Mouse (Mus musculus) MEL (cell line): ENCODE data around the gene V1ra8. TPM values are rescaled to one million over a fixed set of nuclear protein-coding genes. Genes with fewer than 3 reads are reported as not detected.

ENCODE experiments used
- DNase-seq: peaks from one replicate; pipeline ENCODE4 v3.0.0; 2011; ENCODE audit warnings: low read depth, low spot score
- H3K27ac ChIP-seq: 2 replicates; pipeline ENCODE4 v1.5.1; 2012; ENCODE audit warnings: low read depth, mild to moderate bottlenecking, control low read depth, low read length, moderate library complexity; ENCODE audit not compliant: control insufficient read depth
- H3K27me3 ChIP-seq, 2 experiments: fragments of 150-350 bp in 1 of 2; sonication (generic) in 1 of 2; 2 replicates each; pipeline ENCODE4 v1.6.1; 2012; ENCODE audit warnings: low read length in 2 of 2, mild to moderate bottlenecking in 2 of 2, improper control_type of control experiment in 1 of 2, moderate library complexity in 1 of 2; ENCODE audit not compliant: insufficient read depth in 2 of 2, control insufficient read depth in 1 of 2
- H3K36me3 ChIP-seq, 2 experiments: 2 replicates each; pipeline ENCODE4 v1.6.1; 2012 to 2014; ENCODE audit warnings: low read length in 2 of 2, improper control_type of control experiment in 1 of 2, inconsistent platforms in 1 of 2, mild to moderate bottlenecking in 1 of 2; ENCODE audit not compliant: insufficient read depth in 2 of 2, control insufficient read depth in 1 of 2
- H3K4me1 ChIP-seq, 2 experiments: fragments of 150-350 bp in 1 of 2; sonication (generic) in 1 of 2; 2 replicates each; pipeline ENCODE4 v1.6.1; 2012; ENCODE audit warnings: low read length in 2 of 2, improper control_type of control experiment in 1 of 2, mild to moderate bottlenecking in 1 of 2; ENCODE audit not compliant: insufficient read depth in 2 of 2, control insufficient read depth in 1 of 2
- H3K4me3 ChIP-seq, 2 experiments: fragments of 150-350 bp in 1 of 2; sonication (generic) in 1 of 2; 2 replicates each; pipeline ENCODE4 v1.5.1; 2012; ENCODE audit warnings: low read depth in 2 of 2, low read length in 2 of 2, mild to moderate bottlenecking in 2 of 2, moderate library complexity in 2 of 2, control low read depth in 1 of 2, improper control_type of control experiment in 1 of 2; ENCODE audit not compliant: control insufficient read depth in 1 of 2, insufficient read depth in 1 of 2
- H3K79me2 ChIP-seq: 2 replicates; pipeline ENCODE4 v1.6.1; 2012; ENCODE audit warnings: mild to moderate bottlenecking, low read length, moderate library complexity; ENCODE audit not compliant: control insufficient read depth, poor library complexity, insufficient read depth
- H3K9ac ChIP-seq: 2 replicates; pipeline ENCODE4 v1.6.1; 2012; ENCODE audit warnings: low read depth, mild to moderate bottlenecking, control low read depth, low read length, moderate library complexity; ENCODE audit not compliant: control insufficient read depth, poor library complexity, severe bottlenecking
- H3K9me3 ChIP-seq: fragments of 150-350 bp; sonication (generic); replicated peaks from 2 replicates; pipeline ENCODE4 v1.6.1; 2012; ENCODE audit warnings: mild to moderate bottlenecking, low read length, improper control_type of control experiment, moderate library complexity; ENCODE audit not compliant: insufficient read depth
- CTCF ChIP-seq, 3 experiments: IDR thresholded peaks in 2 of 3; conservative IDR thresholded peaks in 1 of 3; 2 replicates each; pipeline ENCODE4 v1.5.1; 2011 to 2012; ENCODE audit warnings: low read length in 3 of 3, low read depth in 2 of 3, mild to moderate bottlenecking in 2 of 3, improper control_type of control experiment in 1 of 3, inconsistent platforms in 1 of 3, mixed read lengths in 1 of 3, moderate library complexity in 1 of 3; ENCODE audit not compliant: control insufficient read depth in 1 of 3, insufficient read depth in 1 of 3, poor library complexity in 1 of 3, severe bottlenecking in 1 of 3
- EP300 ChIP-seq, 2 experiments: IDR thresholded peaks; 2 replicates each; pipeline ENCODE4 v1.6.1; 2011; ENCODE audit warnings: improper control_type of control experiment in 2 of 2, low read length in 2 of 2, low read depth in 1 of 2, mild to moderate bottlenecking in 1 of 2
- HCFC1 ChIP-seq: IDR thresholded peaks from 2 replicates; pipeline ENCODE4 v1.6.1; 2012; ENCODE audit warnings: low read depth, mild to moderate bottlenecking, inconsistent platforms, low read length, improper control_type of control experiment, moderate library complexity
- KAT2A ChIP-seq: conservative IDR thresholded peaks from 2 replicates; pipeline ENCODE4 v1.6.1; 2012; ENCODE audit warnings: low read depth, low read length, improper control_type of control experiment, inconsistent platforms
- MXI1 ChIP-seq: IDR thresholded peaks from 2 replicates; pipeline ENCODE4 v1.6.1; 2011; ENCODE audit warnings: mild to moderate bottlenecking, low read depth, low read length, improper control_type of control experiment
- MYB ChIP-seq: IDR thresholded peaks from 2 replicates; pipeline ENCODE4 v1.6.1; 2011; ENCODE audit warnings: mild to moderate bottlenecking, low read depth, low read length, improper control_type of control experiment
- POLR2AphosphoS2 ChIP-seq: IDR thresholded peaks from 2 replicates; pipeline ENCODE4 v1.6.1; 2011; ENCODE audit warnings: low read length, improper control_type of control experiment
- USF1 ChIP-seq: IDR thresholded peaks from 2 replicates; pipeline ENCODE4 v1.6.1; 2014; ENCODE audit warnings: low read depth, mild to moderate bottlenecking, inconsistent platforms, low read length, improper control_type of control experiment, moderate library complexity
- ZMIZ1 ChIP-seq: IDR thresholded peaks from 2 replicates; pipeline ENCODE4 v1.6.1; 2012; ENCODE audit warnings: low read depth, mild to moderate bottlenecking, inconsistent platforms, low read length, improper control_type of control experiment, moderate library complexity
- ZNF384 ChIP-seq: IDR thresholded peaks from 2 replicates; pipeline ENCODE4 v1.6.1; 2012; ENCODE audit warnings: low read depth, mild to moderate bottlenecking, inconsistent platforms, low read length, improper control_type of control experiment
- polyA plus RNA-seq, 2 experiments: library from polyadenylated mRNA; stranded (reverse) in 1 of 2; unstranded in 1 of 2; fragments of >175 nt in 1 of 2; fragments of >200 nt in 1 of 2; gene quantifications; 2 replicates each; pipeline versions ENCODE4 v1.2.1 to v1.2.4; 2012; ENCODE audit warnings: low replicate concordance in 2 of 2, low read depth in 1 of 2; ENCODE audit not compliant: insufficient read length in 2 of 2, insufficient read depth in 1 of 2, missing spikeins in 1 of 2
- total RNA-seq: library from RNA; depleted of rRNA; stranded (reverse); fragments of 300-350 nt; gene quantifications from 2 replicates; pipeline ENCODE4 v1.2.3, GENCODE M21; 2012; rRNA removed

The V1ra8 gene
- total and polyA plus RNA-seq, 3 experiments = not detected

- Histone ChIP-seq H3K36me3 (no peaks in the 10 kb centered on the region), H3K9me3 (no peaks in the 10 kb centered on the region), H3K79me2 (no peaks in the 10 kb centered on the region), H3K4me3 (no peak within 1 kb of the TSS), H3K27me3 (no peaks in the 10 kb centered on the region), H3K9ac (no peak within 1 kb of the TSS), H3K27ac (no peak within 1 kb of the TSS), H3K4me1 (no peaks in the 10 kb centered on the region)
- no peak for DNase-seq
- TF ChIP-seq KAT2A (no peak), ZMIZ1 (no peak), HCFC1 (no peak), EP300 (IDR thresholded peaks at IDR 0.05; ENCODE audit: low read depth in 1 of 2, low read length in 2 of 2) (no peak), MYB (no peak), POLR2AphosphoS2 (no peak), USF1 (no peak), ZNF384 (no peak), CTCF (IDR thresholded peaks at IDR 0.05 in 2 of 3, conservative IDR thresholded peaks at IDR 0.05 in 1 of 3; ENCODE audit: control insufficient read depth in 1 of 3, insufficient read depth in 1 of 3, low read depth in 2 of 3, low read length in 3 of 3, poor library complexity in 1 of 3, severe bottlenecking in 1 of 3) (no peak), MXI1 (no peak)
Measured at GRCm38 (mm10) chr6:90246000-90246399, 43.4 kb downstream of the V1ra8 start, which contains the start of gene Vmn1r54. Gene Vmn1r54 (plus strand): TSS chr6:90246300.

Other genes starting within 250 kb of the V1ra8 start
- gene Vmn1r46, start 233.5 kb upstream of the V1ra8 start, total RNA-seq = not detected in 2 replicates
- gene Vmn1r46, start 233.5 kb upstream of the V1ra8 start, polyA plus RNA-seq = not detected
- not detected in 2 replicates for gene Vmn1r47, start 186.6 kb upstream of the V1ra8 start, total RNA-seq
- gene Vmn1r47, start 186.6 kb upstream of the V1ra8 start, polyA plus RNA-seq = not detected
- gene Vmn1r48, start 166.0 kb upstream of the V1ra8 start, total RNA-seq = not detected in 2 replicates
- gene Vmn1r48, start 166.0 kb upstream of the V1ra8 start, polyA plus RNA-seq = not detected
- gene Vmn1r49, start 124.3 kb upstream of the V1ra8 start, total RNA-seq = not detected in 2 replicates
- not detected for gene Vmn1r49, start 124.3 kb upstream of the V1ra8 start, polyA plus RNA-seq
- gene Vmn1r50, start 101.4 kb upstream of the V1ra8 start, total RNA-seq = not detected in 2 replicates
- gene Vmn1r50, start 101.4 kb upstream of the V1ra8 start, polyA plus RNA-seq = not detected
- gene Vmn1r51, start 80.2 kb upstream of the V1ra8 start, total RNA-seq = not detected in 2 replicates
- not detected for gene Vmn1r51, start 80.2 kb upstream of the V1ra8 start, polyA plus RNA-seq
- not detected in 2 replicates for gene Vmn1r52, start 28.0 kb upstream of the V1ra8 start, total RNA-seq
- gene Vmn1r52, start 28.0 kb upstream of the V1ra8 start, polyA plus RNA-seq = not detected
- gene Vmn1r53, start 21.6 kb downstream of the V1ra8 start, total RNA-seq = not detected in 2 replicates
- not detected for gene Vmn1r53, start 21.6 kb downstream of the V1ra8 start, polyA plus RNA-seq
- not detected in 2 replicates for gene Vmn1r54, start 43.5 kb downstream of the V1ra8 start, total RNA-seq
- gene Vmn1r54, start 43.5 kb downstream of the V1ra8 start, polyA plus RNA-seq = not detected
- not detected in 2 replicates for gene BC048671, start 98.4 kb downstream of the V1ra8 start, total RNA-seq
- gene BC048671, start 98.4 kb downstream of the V1ra8 start, polyA plus RNA-seq = not detected
- gene Chst13, start 122.4 kb downstream of the V1ra8 start, total RNA-seq = not detected in 2 replicates
- not detected for gene Chst13, start 122.4 kb downstream of the V1ra8 start, polyA plus RNA-seq
- not detected in 2 replicates for gene Uroc1, start 130.5 kb downstream of the V1ra8 start, total RNA-seq
- gene Uroc1, start 130.5 kb downstream of the V1ra8 start, polyA plus RNA-seq = not detected
- gene Zxdc, start 166.7 kb downstream of the V1ra8 start, total RNA-seq = 7.8 and 8.6 TPM in 2 replicates
- gene Zxdc, start 166.7 kb downstream of the V1ra8 start, polyA plus RNA-seq = 10 to 100 TPM in 1 of 2 experiments, not detected in 1; 10.7 TPM
- gene Cfap100, start 226.0 kb downstream of the V1ra8 start, total RNA-seq = not detected in 2 replicates
- under 1 TPM in 1 of 2 experiments, not detected in 1; 0.19 TPM for gene Cfap100, start 226.0 kb downstream of the V1ra8 start, polyA plus RNA-seq